Mouse (Mus musculus): ENCODE measurements at regions not wholly inside any gene's neighbourhood (a gene's known extent, or its start where the extent isn't known, plus 50 kb on each side); places are given as distances from the start of the nearest gene placed in this dataset.

DNA sequence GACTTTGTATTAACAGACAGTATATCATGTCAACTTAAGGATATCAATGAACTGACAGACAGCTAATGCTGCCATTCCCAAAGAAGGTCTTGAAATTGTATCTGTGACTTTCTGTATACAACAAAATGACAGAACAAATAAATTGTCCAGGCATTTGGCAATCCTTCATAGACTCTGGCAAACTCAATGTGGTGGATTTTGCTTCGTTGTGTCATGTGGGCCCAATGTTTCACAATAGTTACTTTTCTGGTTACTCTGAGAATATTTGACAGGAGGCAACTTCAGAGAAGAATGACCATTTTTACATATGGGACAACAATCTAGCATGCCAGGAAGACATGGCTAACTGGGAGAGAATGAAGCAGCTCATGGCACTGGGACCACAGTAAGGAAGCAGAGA lies 585.9 kb downstream of the Lmo4 start:
- TF ChIP-seq POLR2A (IDR thresholded peaks at IDR 0.05; ENCODE audit: borderline replicate concordance, control insufficient read depth, low read depth, low read length) (no peak), CTCF (IDR thresholded peaks at IDR 0.05; ENCODE audit: control insufficient read depth, insufficient read depth, low read length) (no peak)
